Mouse (Mus musculus): ENCODE measurements around the gene Mnd1.
A peak's percentile ranks its signal among the peaks of the same experiment; 100 is the strongest.

Gene Mnd1

DNA sequence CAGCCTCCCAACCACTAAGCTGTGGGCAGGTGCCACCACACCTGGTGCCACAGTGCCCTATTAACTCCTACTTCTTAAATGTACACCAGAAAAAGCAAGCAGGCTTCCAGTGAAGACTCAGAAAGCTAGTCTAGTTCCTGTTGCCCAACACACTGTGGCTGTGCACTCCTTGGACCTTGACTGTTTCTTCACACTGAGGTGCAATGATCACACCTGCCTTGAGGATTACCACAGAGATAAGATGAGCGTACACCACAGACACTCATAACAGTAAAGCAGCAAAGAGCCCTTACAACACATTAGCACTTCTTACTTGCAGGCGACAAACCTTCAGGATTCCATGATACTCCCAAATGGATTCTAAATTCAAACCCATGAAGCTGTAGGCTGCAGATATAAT, 62.7 kb downstream of the Mnd1 start:
- no peak for DNase-seq (ENCODE audit: low spot score)

DNA sequence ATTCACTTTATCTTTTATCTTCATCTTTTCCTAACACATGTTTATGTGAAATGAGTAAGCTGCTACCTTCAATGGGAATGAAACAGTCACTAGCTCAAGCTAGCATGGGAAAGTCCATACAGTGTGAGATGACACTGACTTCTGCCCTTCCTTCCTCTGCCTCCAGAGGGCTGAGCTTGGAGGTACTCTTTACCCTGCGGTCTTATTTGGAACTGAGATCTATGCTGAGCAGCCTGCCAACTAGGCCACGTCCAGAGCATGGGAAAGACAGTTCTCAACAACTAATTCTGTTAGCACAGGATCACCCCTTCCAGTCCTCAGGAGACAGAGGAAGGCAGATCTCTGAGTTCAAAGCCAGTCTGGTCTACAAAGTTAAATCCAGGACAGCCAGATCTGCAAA, 64.6 kb downstream of the Mnd1 start:
- DNase-seq (ENCODE audit: low spot score): no peak

DNA sequence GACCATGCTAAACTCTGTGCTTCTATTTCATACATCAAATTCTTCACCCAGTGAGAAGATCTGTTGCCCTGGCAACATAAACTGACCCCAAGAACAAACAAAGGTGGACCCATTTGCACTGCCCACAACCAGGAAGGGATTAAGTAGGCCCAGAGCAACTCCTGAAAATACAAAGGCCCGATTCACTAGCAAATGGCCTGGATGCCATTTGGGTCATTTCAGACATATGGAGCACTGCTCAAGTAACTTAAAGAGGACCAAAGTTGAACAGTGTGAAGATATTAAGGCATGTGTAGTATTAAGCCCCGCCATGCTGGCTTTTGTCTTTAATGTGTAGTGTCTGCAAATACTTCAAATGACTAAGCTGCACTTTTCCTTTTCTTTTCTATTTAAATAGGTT, 68.7 kb downstream of the Mnd1 start:
- no peak for DNase-seq (ENCODE audit: low spot score)

DNA sequence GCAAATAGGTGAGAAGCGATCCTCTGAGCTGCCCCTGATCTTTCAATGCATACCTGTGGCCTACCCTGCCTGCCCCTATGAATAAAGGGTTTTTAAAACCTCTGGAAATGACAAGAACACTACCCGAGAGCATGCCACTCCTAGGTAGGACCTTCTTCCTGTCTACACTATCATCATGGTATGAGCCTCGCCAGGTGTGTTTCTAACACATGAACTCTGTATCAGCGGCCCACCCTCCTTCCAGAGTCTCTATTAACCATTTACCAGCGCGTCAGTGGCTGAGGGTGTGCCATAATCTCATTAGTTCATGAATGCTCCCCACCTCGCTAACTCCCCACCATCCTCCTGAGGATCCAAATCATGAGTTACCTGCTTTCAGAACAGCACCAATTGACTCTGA, 69.2 kb downstream of the Mnd1 start:
- DNase-seq (ENCODE audit: low spot score): no peak

DNA sequence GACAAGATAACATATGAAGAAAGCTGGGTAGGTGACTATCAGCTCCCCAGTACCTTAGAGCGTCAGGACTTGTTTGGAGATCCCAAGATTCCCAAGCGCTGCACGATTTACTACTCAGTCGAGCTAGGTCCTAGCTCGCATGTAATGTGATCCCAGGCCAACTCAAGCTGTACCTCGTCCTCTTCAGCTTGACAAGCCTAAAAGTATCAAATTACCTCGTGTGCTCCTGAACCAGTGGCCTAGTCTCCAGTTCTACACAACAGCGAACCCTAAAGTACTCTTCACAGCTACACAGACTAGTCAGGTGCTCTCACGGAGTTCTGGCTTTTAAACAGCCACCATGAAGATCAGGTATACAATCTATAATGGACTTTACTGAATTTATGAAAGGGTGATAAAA, 70.2 kb downstream of the Mnd1 start:
- no peak for DNase-seq (ENCODE audit: low spot score)

DNA sequence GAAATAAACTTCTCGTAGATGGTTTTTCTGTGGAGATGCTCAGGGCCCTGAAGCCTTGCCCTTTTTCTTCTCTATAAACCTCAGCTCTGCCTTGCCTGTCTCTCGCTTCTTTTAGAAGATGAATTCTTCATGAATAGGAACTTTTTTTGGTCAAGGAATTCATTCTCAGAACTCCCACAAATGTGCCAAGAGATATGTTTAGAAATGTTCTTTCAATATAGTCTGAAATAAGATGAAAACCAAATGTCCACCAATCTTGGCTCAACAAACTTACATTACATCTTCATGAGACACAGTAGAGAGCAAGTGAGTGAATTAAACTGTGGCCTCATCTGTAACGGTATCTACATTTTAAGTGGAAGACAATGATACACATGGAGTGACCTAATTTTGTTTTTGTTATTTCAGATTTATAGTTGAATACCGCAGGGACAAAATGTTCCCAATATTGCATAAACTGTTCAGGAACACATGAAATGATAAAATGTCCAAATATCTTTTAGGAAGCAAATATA, 74.3 kb downstream of the Mnd1 start:
- no peak for DNase-seq (ENCODE audit: low spot score)

DNA sequence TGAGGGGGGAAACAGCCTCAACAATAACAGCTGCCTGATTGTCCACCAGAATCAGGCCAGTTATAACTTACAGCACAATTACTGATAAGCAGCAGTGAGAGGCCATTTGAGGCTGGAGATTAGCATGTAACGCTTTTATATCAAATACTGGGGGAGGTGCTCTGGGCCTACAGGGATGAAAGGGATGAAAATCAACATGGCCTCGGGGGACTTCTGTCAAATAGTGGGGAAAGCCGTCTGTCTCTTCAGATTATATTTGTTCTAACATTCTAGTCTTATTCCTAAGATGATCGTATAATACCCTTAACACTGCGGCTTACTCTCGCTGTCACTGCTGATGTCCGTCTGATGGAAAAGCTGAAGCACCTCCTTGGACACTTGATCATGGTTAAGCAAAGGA, 75.5 kb downstream of the Mnd1 start:
- no peak for DNase-seq (ENCODE audit: low spot score)

DNA sequence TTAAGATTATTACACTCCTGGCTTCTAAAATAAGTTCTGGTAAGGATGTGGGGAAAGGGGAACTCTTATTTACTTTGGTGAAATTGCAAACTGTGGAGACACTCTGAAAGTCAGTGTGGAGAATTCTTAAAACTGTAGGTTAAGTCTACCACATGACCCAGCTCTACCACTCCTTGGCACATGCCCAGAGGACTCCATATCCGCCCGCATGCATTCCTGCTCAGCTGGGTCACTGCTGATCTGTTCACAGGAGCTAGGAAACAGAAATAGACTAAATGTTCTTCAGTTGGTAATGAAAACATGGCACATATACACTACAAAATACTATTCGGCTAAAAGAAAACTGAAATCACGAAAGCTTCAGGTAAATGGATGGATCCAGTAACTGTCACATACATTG, 78.1 kb downstream of the Mnd1 start:
- DNase-seq (ENCODE audit: low spot score): no peak

DNA sequence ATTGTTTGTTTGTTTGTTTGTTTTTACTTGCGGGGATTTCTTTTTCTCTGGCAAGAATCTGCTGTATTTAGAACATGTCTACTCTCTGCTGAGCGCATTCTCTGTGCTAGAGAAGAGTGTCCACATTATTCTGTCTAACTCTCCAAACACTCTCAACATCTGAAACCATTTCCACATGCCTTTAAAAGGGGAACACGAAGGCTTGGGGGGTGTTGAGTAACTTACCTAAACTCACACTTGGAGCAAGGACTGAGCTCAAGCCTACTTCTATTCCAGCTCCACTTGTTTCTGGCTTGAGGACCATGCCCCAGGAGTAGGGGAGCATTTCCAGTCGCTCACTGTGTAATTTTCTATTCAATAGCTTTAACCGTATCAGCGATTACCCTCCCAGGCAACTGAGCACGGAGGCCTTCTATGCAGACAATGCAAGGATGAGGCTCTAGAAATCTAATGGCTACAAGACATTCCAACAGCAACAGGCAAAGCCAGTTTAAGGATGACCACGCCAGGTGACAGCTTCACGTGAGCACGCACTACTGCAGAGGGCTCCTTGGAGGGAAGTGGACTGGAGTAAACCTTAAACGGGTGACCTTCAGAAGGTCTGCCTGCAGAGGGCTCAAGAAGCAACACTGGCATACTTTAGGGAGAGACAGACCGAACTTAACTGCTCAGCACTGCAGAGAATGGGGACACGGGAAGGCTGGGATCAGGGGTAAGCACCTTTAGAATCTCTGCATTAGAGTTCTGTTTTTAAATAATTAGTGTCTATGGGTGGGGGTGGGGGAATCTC, 78.8 kb downstream of the Mnd1 start:
- no peak for DNase-seq (ENCODE audit: low spot score)

DNA sequence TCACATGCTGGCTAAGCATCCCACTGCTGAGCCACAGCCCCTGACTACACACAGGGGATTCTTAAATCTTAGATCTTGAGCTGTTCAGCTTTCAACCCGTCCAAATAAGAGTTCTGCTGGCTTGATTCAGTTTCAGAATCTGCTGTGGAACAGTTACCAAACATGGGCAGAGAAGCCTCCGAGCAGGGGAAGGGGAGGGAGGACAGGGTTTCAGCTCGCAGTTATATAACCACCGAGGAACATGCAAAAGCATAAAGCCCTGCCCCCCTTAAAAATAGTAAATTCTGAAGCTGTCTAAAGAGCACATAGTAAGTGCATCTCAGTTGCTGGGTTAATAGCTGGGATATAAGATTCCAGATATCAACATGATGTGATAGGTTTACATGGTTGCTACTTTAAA, 80.1 kb downstream of the Mnd1 start:
- no peak for DNase-seq (ENCODE audit: low spot score)

DNA sequence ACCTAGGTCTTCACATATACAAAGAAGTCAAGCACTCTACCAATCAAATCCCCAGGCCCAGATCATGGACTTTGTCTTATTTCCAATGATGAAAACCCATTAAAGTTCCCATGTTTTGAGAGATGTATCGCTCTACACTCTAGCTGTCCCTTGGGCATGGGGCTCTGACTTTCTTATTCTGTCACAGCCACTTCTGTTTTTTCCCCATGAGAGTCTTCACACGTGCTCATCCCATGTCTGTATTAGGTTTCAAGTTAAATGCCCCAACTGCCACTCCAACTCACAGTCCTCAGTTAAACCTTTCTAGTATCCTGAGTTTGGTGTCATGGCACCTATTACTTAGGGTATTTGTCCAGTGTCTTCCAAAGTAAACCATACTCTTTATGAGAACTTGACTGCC, 80.8 kb downstream of the Mnd1 start:
- DNase-seq (ENCODE audit: low spot score): no peak

DNA sequence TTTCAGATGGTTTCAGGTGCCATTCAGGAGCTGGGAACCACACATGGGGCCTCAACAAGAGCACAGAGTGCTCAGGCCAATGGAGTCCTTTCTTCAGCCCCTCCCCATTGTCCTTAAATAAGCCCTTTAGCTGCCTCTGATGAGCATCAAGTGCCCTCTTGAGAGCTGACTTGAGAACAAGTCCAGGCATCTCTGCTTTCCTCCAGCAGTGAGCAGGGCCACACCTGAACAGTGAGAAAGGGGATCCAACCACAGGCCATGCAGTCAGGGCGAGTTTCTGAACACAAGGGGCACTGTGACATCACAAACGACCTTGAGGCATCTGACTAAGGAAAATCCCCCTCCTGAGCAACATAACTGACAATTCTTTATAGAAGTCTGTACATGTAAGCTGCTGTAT, 83.9 kb downstream of the Mnd1 start:
- no peak for DNase-seq (ENCODE audit: low spot score)

DNA sequence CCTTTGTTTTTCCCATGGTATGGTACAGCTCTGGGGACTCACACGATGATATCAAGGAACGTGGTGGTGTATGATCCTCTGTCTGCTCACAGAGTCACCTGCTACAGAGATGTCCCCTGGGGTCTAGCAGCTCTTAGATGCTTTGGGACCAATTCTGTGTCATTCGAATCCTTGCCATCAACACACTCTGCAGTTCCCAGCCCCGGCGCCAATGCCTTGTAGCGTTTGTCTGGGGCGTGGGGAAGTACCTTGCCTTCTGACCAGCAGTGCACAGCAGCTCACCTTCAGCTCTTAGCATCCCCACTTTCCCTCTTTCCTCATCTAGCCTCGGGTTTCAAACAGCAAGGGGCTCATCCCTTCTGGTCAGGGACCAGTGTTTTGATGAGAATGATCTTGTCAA, 84.8 kb downstream of the Mnd1 start:
- no peak for DNase-seq (ENCODE audit: low spot score)

DNA sequence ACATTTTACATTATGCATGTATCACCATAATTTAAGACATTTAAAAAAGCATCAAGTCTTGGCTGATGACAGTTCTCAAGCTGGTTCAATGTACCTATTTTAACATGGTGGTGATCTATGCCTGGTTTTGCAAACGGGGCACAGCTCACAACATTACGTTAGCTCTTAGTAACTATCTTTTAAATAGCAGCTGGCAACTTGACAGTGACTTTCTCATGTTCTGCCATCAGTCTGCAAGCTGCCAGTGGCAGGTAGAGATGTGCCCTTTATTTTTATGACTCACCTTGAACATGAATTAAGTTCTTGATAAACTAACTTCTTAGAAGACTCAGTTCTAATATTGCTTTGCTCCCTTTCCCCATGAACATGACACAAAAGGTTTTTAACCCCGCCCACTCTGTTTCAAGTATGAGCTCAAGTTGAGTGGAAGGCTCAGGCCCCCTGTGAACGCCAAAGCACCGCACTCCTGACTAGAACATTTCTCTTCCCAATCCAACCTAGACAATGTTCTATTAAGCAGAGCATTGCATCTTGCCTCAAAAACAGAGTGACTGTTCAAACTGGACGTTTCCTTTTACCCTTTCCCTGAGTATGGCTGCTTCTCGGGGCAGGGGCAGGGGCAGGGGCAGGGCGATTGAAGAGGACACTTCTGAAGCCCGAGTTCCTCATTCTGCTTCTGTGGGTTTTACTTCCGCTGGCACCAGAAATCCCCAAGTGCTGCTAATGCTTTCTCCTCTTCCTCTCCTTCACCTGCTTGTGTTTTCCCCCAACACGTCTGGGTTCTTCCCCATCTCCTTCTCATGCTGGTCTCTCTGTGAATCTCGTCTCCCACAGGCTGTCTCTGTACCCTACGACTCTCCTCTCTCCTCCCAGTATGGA, 86.5 kb downstream of the Mnd1 start:
- no peak for DNase-seq (ENCODE audit: low spot score)

DNA sequence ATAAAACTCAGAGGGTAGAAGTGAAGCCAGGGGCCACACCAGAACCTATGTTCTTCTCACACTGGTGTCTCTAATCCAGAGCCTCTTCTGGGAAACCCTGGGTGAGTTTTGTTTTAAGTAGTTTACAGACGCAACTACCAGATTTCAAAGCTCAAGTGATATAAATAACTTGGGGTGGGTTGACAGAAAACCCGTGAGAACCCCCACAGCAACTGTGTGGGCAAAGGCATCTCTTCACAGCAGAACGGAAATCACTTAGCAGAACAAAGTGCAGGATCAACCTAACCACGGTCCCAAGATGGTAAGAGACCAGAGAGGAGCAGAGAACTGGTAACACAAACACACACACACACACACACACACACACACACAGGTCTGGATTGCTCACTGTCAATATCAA, 89.8 kb downstream of the Mnd1 start:
- no peak for DNase-seq (ENCODE audit: low spot score)

DNA sequence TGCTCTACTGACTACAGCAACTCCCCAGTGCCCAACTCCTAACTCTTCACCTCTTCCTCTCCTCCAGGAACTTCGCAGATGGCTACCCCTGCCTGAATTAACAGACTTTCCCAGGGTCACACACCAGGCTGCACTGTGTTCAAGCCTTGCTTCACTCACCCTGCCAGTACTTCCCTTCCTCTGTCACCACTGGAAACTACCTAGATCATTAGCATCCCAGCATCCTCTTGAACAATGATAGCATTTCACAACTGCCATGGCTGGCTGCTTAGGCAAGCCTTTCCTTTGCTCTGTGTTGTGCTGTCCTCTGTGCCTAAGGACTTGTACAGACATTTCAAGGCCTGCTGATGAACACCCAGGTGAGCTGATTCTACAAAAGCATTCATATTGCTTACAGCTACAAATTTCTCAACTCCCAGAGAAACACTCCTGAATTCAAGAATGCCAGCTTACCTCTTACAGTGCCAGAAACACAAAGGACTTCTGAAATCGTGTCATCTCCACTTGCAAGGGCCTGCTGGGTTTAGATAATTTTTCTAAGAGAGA, 92.1 kb downstream of the Mnd1 start:
- no peak for DNase-seq (ENCODE audit: low spot score)

DNA sequence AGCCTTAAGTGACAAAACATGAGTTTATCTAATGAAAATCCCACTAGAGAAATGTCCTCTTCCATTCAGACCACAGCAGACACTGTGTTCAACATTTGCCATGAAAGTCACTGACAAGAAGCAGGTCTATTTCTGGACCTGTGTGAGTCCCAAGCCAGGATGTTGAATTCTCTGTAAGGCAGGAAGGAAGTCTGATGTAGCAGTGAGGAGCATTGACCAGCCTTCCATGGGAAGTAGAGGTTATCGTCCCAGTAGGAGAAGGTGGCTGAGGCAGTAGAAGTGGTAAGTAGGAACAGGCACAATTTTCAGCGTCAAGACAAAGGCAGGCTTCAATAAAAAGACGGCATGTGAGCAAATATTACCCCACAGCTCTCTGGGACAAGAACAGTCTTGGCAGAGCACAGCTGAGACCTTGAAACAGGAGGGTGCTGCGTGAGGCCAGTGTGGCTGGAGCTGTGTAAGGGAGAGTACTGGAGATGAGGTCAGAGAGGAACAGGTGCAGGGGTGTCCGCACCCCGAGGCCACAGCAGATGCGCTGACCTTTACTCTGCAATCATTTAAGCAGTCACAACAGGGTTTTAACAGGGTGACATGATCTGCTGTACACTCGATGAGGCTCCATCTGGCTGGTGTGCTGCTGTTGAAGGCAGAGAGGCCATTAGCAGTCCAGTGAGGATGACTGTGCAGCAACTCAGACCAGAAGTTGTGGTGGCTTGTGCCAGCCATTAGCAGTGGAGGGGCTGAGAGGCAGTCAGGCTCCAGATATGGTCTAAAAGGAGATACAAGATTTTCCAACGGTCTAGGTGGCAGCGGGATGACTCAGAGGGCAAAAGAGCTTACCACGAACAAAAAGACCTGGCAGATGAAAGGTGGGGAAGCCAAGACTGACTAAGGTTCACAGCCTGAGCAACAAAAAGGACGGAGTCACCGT, 93.8 kb downstream of the Mnd1 start:
- DNase-seq (ENCODE audit: low spot score): no peak

DNA sequence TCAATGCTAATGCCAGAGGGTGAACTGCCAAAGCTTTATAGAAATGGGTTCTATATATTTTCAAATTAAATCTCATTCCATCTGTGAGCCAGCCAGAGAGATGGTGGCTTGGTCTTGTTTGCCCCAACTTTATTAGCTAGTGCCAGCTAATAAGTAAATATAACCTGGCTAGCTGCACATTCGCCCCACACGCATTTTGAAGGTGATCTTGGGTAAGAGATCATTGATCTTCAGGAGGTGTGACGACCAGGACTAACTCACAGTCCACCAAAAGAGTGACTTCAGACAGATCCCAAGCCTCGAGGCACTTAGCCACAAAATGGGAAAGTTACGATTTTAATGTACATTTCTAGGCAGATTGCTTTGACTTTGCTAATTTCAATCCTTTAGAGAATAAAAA, 94.6 kb downstream of the Mnd1 start:
- DNase-seq (ENCODE audit: low spot score): no peak

DNA sequence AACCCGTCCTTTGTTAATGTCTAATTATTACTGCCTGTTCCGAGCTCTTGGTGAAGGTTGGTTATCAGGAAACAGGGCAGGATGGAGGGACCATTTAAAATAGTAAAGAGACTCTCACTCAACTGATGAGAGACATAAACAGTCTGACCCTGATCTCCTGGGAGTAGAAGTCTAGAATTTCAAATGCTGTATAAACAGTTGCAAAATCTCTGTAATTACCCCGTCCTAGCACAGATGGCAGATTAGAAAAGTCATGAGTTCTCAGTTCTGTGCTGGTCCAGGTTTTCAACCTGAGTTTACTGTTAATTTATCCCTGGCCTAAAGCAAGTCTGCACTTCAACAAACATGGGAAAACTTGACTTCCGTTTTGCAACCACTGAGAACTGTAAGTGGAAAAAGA, 95.5 kb downstream of the Mnd1 start:
- DNase-seq (ENCODE audit: low spot score): no peak

DNA sequence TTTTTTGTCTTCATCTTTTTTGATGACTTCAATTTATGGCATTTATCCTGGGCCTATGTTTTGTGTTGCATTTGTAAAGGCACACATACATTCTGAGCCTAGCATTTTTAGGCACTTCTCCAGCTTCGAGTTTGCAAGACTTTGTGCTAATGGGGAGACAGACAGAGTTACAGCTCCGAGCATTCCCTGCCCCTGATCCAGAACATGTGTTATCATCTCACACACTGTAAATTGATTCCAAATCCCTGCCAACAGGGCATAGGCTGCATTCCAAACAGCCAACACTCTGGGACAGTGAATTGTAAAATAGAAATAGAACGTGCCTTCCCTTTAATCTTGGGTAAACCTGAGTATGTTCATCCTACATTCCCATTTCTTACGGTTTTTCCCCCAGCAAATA, 95.9 kb downstream of the Mnd1 start:
- DNase-seq (ENCODE audit: low spot score): no peak

DNA sequence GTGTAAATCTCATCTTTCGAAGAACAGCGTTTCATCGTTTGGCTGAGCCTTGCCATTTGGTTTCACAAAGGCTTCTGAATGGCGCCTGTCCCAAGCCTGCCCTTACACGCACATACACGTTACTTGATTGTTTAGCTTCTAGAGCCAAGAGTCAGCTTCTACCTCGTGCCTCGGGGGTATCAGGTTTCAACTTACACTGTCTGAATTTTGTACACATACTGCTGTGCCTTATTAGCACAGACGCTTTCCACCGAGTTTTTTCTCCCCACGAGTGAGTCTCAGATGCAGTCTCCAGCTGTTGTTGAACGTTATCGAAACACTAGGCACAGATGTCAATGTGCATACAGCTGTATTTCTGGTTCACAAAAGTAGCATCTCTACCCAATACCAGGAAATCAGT, 96.3 kb downstream of the Mnd1 start:
- no peak for DNase-seq (ENCODE audit: low spot score)

DNA sequence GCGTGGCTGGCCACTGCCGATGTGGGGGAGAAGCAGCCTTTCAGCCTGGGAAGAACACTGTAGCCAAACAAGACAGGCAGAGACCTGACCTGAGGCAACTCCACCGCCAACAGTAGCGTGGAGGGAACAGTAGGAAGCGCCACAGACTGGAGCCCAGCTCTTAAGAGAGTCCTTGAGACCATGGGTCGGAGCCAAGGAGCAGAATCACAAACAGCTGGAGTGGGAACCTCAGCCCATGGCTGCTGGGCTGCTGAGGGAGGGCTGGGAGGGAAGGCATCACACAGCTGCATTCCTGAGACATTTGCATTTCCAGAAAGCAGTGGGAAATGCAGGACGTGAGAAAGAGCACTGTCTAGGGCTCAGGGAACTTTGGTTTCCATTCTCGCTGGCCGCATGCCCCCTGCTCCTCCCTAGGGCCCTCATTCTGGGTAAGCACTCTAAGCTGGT, 106.8 kb downstream of the Mnd1 start:
- DNase-seq (ENCODE audit: low spot score): peak; percentile 52
